Mouse (Mus musculus) MN1 (cell line): ENCODE data around the gene Scd3.

Experiments used
- DNase-seq: peaks from one replicate; pipeline ENCODE4 v3.0.0-alpha.2; 2016; ENCODE audit warnings: low spot score

Scd3 gene

GRCm38 (mm10) chr19:44203015-44203564, at the start of gene Scd3:
Gene Scd3, plus strand, starts transcription at chr19:44203269.
- no peak for DNase-seq

GRCm38 (mm10) chr19:44153781-44154180, 49.3 kb upstream of the Scd3 start:
- DNase-seq = no peak

- DNase-seq = no peak
Observed at GRCm38 (mm10) chr19:44157005-44157404, 46.1 kb upstream of the Scd3 start.

GRCm38 (mm10) chr19:44159386-44159785, 43.7 kb upstream of the Scd3 start:
- no peak for DNase-seq

GRCm38 (mm10) chr19:44161515-44161914, 41.6 kb upstream of the Scd3 start:
- DNase-seq = peak; percentile 44

GRCm38 (mm10) chr19:44174835-44175234, 28.2 kb upstream of the Scd3 start:
- DNase-seq = no peak

GRCm38 (mm10) chr19:44176741-44177140, 26.3 kb upstream of the Scd3 start:
- no peak for DNase-seq

GRCm38 (mm10) chr19:44180502-44180901, 22.6 kb upstream of the Scd3 start:
- no peak for DNase-seq

- no peak for DNase-seq
Observed at GRCm38 (mm10) chr19:44183968-44184367, 19.1 kb upstream of the Scd3 start.

GRCm38 (mm10) chr19:44189056-44189455, 14.0 kb upstream of the Scd3 start:
- no peak for DNase-seq

GRCm38 (mm10) chr19:44192342-44192741, 10.7 kb upstream of the Scd3 start, which contains the start of gene Pkd2l1:
Gene Pkd2l1, minus strand, starts transcription at chr19:44192442.
- DNase-seq = no peak

GRCm38 (mm10) chr19:44193906-44194305, 9.2 kb upstream of the Scd3 start:
- no peak for DNase-seq

- DNase-seq = peak; percentile 62
Observed at GRCm38 (mm10) chr19:44195138-44195537, 7.9 kb upstream of the Scd3 start.

- DNase-seq = no peak
Observed at GRCm38 (mm10) chr19:44197053-44197852, 5.8 kb upstream of the Scd3 start.

GRCm38 (mm10) chr19:44198494-44198893, 4.6 kb upstream of the Scd3 start:
- DNase-seq = no peak

GRCm38 (mm10) chr19:44198964-44199363, 4.1 kb upstream of the Scd3 start:
- no peak for DNase-seq

GRCm38 (mm10) chr19:44207079-44207478, 4.0 kb downstream of the Scd3 start:
- no peak for DNase-seq

GRCm38 (mm10) chr19:44215255-44215654, 12.2 kb downstream of the Scd3 start:
- no peak for DNase-seq

- no peak for DNase-seq
Observed at GRCm38 (mm10) chr19:44217958-44218525, 15.0 kb downstream of the Scd3 start.

GRCm38 (mm10) chr19:44225728-44226127, 22.7 kb downstream of the Scd3 start:
- no peak for DNase-seq

GRCm38 (mm10) chr19:44229776-44230175, 26.7 kb downstream of the Scd3 start:
- DNase-seq = no peak

GRCm38 (mm10) chr19:44230212-44230611, 27.1 kb downstream of the Scd3 start:
- no peak for DNase-seq

- DNase-seq = no peak
Observed at GRCm38 (mm10) chr19:44231608-44232151, 28.6 kb downstream of the Scd3 start.
